Mouse (Mus musculus): Measurements from ENCODE around the gene Snap29.
A peak's percentile ranks its signal among the peaks of the same experiment; 100 is the strongest.

Snap29 gene

GRCm38 (mm10) chr16:17405736-17406443 lies at the start of gene Snap29, which contains the start of gene Pi4ka:
Gene Snap29, plus strand, starts transcription at chr16:17405986.
Gene Pi4ka, minus strand, starts transcription at chr16:17406314.
- DNase-seq = peak; percentile 100

- no peak for DNase-seq
These were observed 49.8 kb upstream of the Snap29 start for GRCm38 (mm10) chr16:17356031-17356430.

GRCm38 (mm10) chr16:17358787-17359186 lies 47.0 kb upstream of the Snap29 start:
- DNase-seq = peak; percentile 30

GRCm38 (mm10) chr16:17382306-17382705 lies 23.5 kb upstream of the Snap29 start:
- DNase-seq = no peak

GRCm38 (mm10) chr16:17383594-17384326 lies 22.0 kb upstream of the Snap29 start:
- DNase-seq = no peak

GRCm38 (mm10) chr16:17392784-17393183 lies 13.0 kb upstream of the Snap29 start:
- DNase-seq = no peak

GRCm38 (mm10) chr16:17402855-17403254 lies 2.9 kb upstream of the Snap29 start:
- no peak for DNase-seq

GRCm38 (mm10) chr16:17405271-17405696 lies 502 bp upstream of the Snap29 start:
- peak; percentile 87 for DNase-seq

- no peak for DNase-seq
These were observed 886 bp downstream of the Snap29 start for GRCm38 (mm10) chr16:17406512-17407231.

- DNase-seq = no peak
These were observed 3.3 kb downstream of the Snap29 start for GRCm38 (mm10) chr16:17409046-17409445.

GRCm38 (mm10) chr16:17410209-17410608 lies 4.4 kb downstream of the Snap29 start:
- DNase-seq = no peak

GRCm38 (mm10) chr16:17423021-17423420 lies 17.2 kb downstream of the Snap29 start:
- no peak for DNase-seq

- DNase-seq = no peak
These were observed 26.8 kb downstream of the Snap29 start for GRCm38 (mm10) chr16:17432576-17432975.

- peak; percentile 97 for DNase-seq
These were observed 46.0 kb downstream of the Snap29 start, which contains the start of gene Crkl for GRCm38 (mm10) chr16:17451541-17452372. Gene Crkl, plus strand, starts transcription at chr16:17451987.

GRCm38 (mm10) chr16:17452373-17452715 lies 46.6 kb downstream of the Snap29 start:
- no peak for DNase-seq

- no peak for DNase-seq
These were observed 51.1 kb downstream of the Snap29 start for GRCm38 (mm10) chr16:17456901-17457300.

GRCm38 (mm10) chr16:17460254-17460653 lies 54.5 kb downstream of the Snap29 start:
- DNase-seq = no peak

- DNase-seq = no peak
These were observed 55.8 kb downstream of the Snap29 start for GRCm38 (mm10) chr16:17461596-17461995.

- DNase-seq = no peak
These were observed 57.4 kb downstream of the Snap29 start for GRCm38 (mm10) chr16:17463184-17463583.

- DNase-seq = no peak
These were observed 61.3 kb downstream of the Snap29 start for GRCm38 (mm10) chr16:17466875-17467663.

GRCm38 (mm10) chr16:17472498-17472897 lies 66.7 kb downstream of the Snap29 start:
- no peak for DNase-seq

- no peak for DNase-seq
These were observed 68.3 kb downstream of the Snap29 start for GRCm38 (mm10) chr16:17474091-17474490.
